Mouse (Mus musculus) limb, embryonic 14.5 days (tissue): ENCODE measurements around the gene Btbd3. TPM values are rescaled to one million over a fixed set of nuclear protein-coding genes. Genes with fewer than 3 reads are reported as not detected.

Experiments
- ATAC-seq: fragments of 200-750 bp; cut with Nextera tagmentation; 2 replicates; pipeline ENCODE4 v1.8.0; 2017; ENCODE audit warnings: low read depth, moderate number of reproducible peaks, moderate TSS enrichment; ENCODE audit not compliant: low FRiP score
- DNase-seq: peaks from one replicate; pipeline ENCODE4 v3.0.0-alpha.2; 2015; ENCODE audit warnings: low spot score
- H3K27ac ChIP-seq: fragments of 300-500 bp; sonication (generic); replicated peaks from 2 replicates; pipeline ENCODE4 v1.5.1; 2014; ENCODE audit warnings: low read depth, mild to moderate bottlenecking, low read length, moderate library complexity, mixed read lengths
- H3K27me3 ChIP-seq: fragments of 300-500 bp; sonication (generic); 2 replicates; pipeline ENCODE4 v1.6.1; 2014; ENCODE audit warnings: low read length, mixed read lengths; ENCODE audit not compliant: control insufficient read depth, insufficient read depth
- H3K36me3 ChIP-seq: fragments of 300-500 bp; sonication (generic); 2 replicates; pipeline ENCODE4 v1.6.1; 2014; ENCODE audit warnings: mild to moderate bottlenecking, low read length, moderate library complexity, mixed read lengths; ENCODE audit not compliant: control insufficient read depth, insufficient read depth
- H3K4me1 ChIP-seq: fragments of 300-500 bp; sonication (generic); 2 replicates; pipeline ENCODE4 v1.6.1; 2014; ENCODE audit warnings: antibody characterized with exemption, low read length, mixed read lengths; ENCODE audit not compliant: control insufficient read depth, insufficient read depth
- H3K4me2 ChIP-seq: fragments of 300-500 bp; sonication (generic); replicated peaks from 2 replicates; pipeline ENCODE4 v1.6.1; 2014; ENCODE audit warnings: low read depth, mild to moderate bottlenecking, low read length, moderate library complexity; ENCODE audit not compliant: severe bottlenecking
- H3K4me3 ChIP-seq: fragments of 300-500 bp; sonication (generic); replicated peaks from 2 replicates; pipeline ENCODE4 v1.5.1; 2014; ENCODE audit warnings: low read length
- H3K9ac ChIP-seq: fragments of 300-500 bp; sonication (generic); 2 replicates; pipeline ENCODE4 v1.6.1; 2014; ENCODE audit warnings: mild to moderate bottlenecking, low read depth, low read length, moderate library complexity; ENCODE audit not compliant: severe bottlenecking
- H3K9me3 ChIP-seq: fragments of 300-500 bp; sonication (generic); 2 replicates; pipeline ENCODE4 v1.6.1; 2016; ENCODE audit warnings: low read length; ENCODE audit not compliant: control insufficient read depth
- POLR2A ChIP-seq: fragments of 200-500 bp; IDR thresholded peaks from 2 replicates; pipeline ENCODE4 v1.8.0; 2012; ENCODE audit warnings: inconsistent platforms, mild to moderate bottlenecking, moderate library complexity, borderline replicate concordance; ENCODE audit not compliant: insufficient read depth, insufficient read length; ENCODE audit errors: extremely low read depth
- WGBS: fragments of 180-500 bp; shearing (Covaris S2); extraction: QIAGEN DNeasy Blood & Tissue Kit; methylation state at CpG from one replicate; pipeline ENCODE4 v1.1.7; 2014; 5-methylcytosine and 5-hydroxymethylcytosine counted together
- polyA plus RNA-seq, 2 experiments: library from polyadenylated mRNA; depleted of rRNA in 1 of 2; stranded (reverse) in 1 of 2; unstranded in 1 of 2; fragments of >200 nt; fragmentation: Nextera tagmentation in 1 of 2; extraction: Ambion mirVana in 1 of 2; gene quantifications; 2 replicates each; pipeline versions ENCODE4 v1.2.1 to v1.2.3; 2012 to 2014

Btbd3 gene
- polyA plus RNA-seq, 2 experiments: 33.8 to 39.0 TPM

GRCm38 (mm10) chr2:138285811-138286210 is 29.4 kb downstream of the Btbd3 start:
- Histone ChIP-seq H3K27ac (no peak overlapping the region), H3K4me1 (no peaks in the 10 kb centered on the region), H3K9ac (no peak overlapping the region), H3K4me3 (no peak overlapping the region), H3K9me3 (no peaks in the 10 kb centered on the region), H3K4me2 (no peak overlapping the region), H3K36me3 (peaks cover 33% of the 10 kb centered on the region), H3K27me3 (no peaks in the 10 kb centered on the region)
- ATAC-seq (no peak), DNase-seq (no peak)
- no peak for TF ChIP-seq POLR2A
- 95% methylated on average over 4 of the region's 4 CpGs for WGBS

GRCm38 (mm10) chr2:138290154-138290553 is 33.8 kb downstream of the Btbd3 start:
- Histone ChIP-seq H3K27me3 (no peaks in the 10 kb centered on the region), H3K4me3 (no peak overlapping the region), H3K9ac (no peak overlapping the region), H3K9me3 (no peaks in the 10 kb centered on the region), H3K36me3 (peaks cover 12% of the 10 kb centered on the region), H3K4me2 (no peak overlapping the region), H3K4me1 (no peaks in the 10 kb centered on the region), H3K27ac (no peak overlapping the region)
- TF ChIP-seq POLR2A: no peak
- 86% methylated on average over 2 of the region's 2 CpGs for WGBS
- ATAC-seq (no peak), DNase-seq (no peak)

GRCm38 (mm10) chr2:138294286-138294685 is 37.9 kb downstream of the Btbd3 start:
- 87% methylated on average over 3 of the region's 3 CpGs for WGBS
- ATAC-seq (no peak), DNase-seq (no peak)
- no peak overlapping the region for H3K4me3 ChIP-seq
- no peaks in the 10 kb centered on the region for H3K27me3 ChIP-seq
- no peaks in the 10 kb centered on the region for H3K9me3 ChIP-seq
- no peak overlapping the region for H3K9ac ChIP-seq
- H3K4me1 ChIP-seq: no peaks in the 10 kb centered on the region
- TF ChIP-seq POLR2A: no peak
- H3K36me3 ChIP-seq: no peaks in the 10 kb centered on the region
- no peak overlapping the region for H3K4me2 ChIP-seq
- no peak overlapping the region for H3K27ac ChIP-seq

- H3K27me3 ChIP-seq: no peaks in the 10 kb centered on the region
- 88% methylated on average over 2 of the region's 2 CpGs for WGBS
- no peak for ATAC-seq
- H3K4me2 ChIP-seq: no peak overlapping the region
- H3K27ac ChIP-seq: no peak overlapping the region
- no peak overlapping the region for H3K9ac ChIP-seq
- DNase-seq: no peak
- H3K9me3 ChIP-seq: no peaks in the 10 kb centered on the region
- no peak overlapping the region for H3K4me3 ChIP-seq
- no peaks in the 10 kb centered on the region for H3K4me1 ChIP-seq
- TF ChIP-seq POLR2A: no peak
- no peaks in the 10 kb centered on the region for H3K36me3 ChIP-seq
Observed at GRCm38 (mm10) chr2:138306236-138306635, 49.9 kb downstream of the Btbd3 start.

GRCm38 (mm10) chr2:138315644-138316043 is 59.3 kb downstream of the Btbd3 start:
- H3K9me3 ChIP-seq: no peaks in the 10 kb centered on the region
- no peak overlapping the region for H3K4me3 ChIP-seq
- H3K4me2 ChIP-seq: no peak overlapping the region
- ATAC-seq (no peak), DNase-seq (no peak)
- no peaks in the 10 kb centered on the region for H3K36me3 ChIP-seq
- no peaks in the 10 kb centered on the region for H3K4me1 ChIP-seq
- TF ChIP-seq POLR2A: no peak
- H3K27me3 ChIP-seq: no peaks in the 10 kb centered on the region
- WGBS: 56% methylated on average over 7 of the region's 7 CpGs
- no peak overlapping the region for H3K27ac ChIP-seq
- no peak overlapping the region for H3K9ac ChIP-seq

- TF ChIP-seq POLR2A: no peak
- H3K27ac ChIP-seq: no peak overlapping the region
- no peaks in the 10 kb centered on the region for H3K27me3 ChIP-seq
- no peak for ATAC-seq
- H3K4me3 ChIP-seq: no peak overlapping the region
- H3K4me2 ChIP-seq: no peak overlapping the region
- no peak for DNase-seq
- H3K36me3 ChIP-seq: no peaks in the 10 kb centered on the region
- no peaks in the 10 kb centered on the region for H3K9me3 ChIP-seq
- no peak overlapping the region for H3K9ac ChIP-seq
- no peaks in the 10 kb centered on the region for H3K4me1 ChIP-seq
Observed at GRCm38 (mm10) chr2:138320408-138320807, 64.0 kb downstream of the Btbd3 start.
